Mouse (Mus musculus) stomach, postnatal 0 days (tissue): ENCODE results near the gene Hcrt.

ENCODE experiments used
- CTCF ChIP-seq: IDR thresholded peaks from 2 replicates; pipeline ENCODE4 v1.5.1; 2016; ENCODE audit warnings: antibody characterized with exemption, low read depth, mild to moderate bottlenecking, moderate library complexity
- EP300 ChIP-seq: optimal IDR thresholded peaks from 2 replicates; pipeline ENCODE3; 2016; ENCODE audit warnings: antibody characterized with exemption

DNA sequence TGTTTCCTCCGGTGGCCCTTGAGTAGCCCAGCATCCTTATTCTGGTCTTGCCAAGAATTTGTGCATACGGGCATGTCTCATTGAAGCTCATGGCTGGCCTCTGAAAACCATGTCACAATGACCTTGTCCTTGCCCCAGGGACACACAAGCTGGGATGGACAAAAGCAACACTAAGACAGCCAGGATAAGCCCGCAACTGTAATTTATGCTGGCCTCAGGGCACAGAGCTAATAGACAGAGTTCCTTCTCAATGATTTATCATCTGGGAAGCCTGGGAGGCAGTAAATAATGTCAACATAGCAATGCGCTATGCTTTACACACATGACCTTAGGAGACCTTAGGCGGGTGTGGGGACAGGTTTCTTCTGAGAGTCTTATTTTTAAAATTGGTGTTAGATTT lies 36.7 kb upstream of the Hcrt start:
- TF ChIP-seq CTCF, result no peak
- no peak for TF ChIP-seq EP300
